Mouse (Mus musculus): ENCODE measurements around the gene Slc22a23. TPM values are rescaled to one million over a fixed set of nuclear protein-coding genes. Genes with fewer than 3 reads are reported as not detected.

The Slc22a23 gene
- polyA plus RNA-seq, 1 experiment from 2014 or later, result 5.5 TPM

- Histone ChIP-seq H3K27ac (replicated peaks) (no peak overlapping the region), H3K36me3 (no peaks in the 10 kb centered on the region), H3K9ac (no peak overlapping the region), H3K4me1 (no peaks in the 10 kb centered on the region; the same call in 1 of the 2 replicates), H3K9me3 (no peaks in the 10 kb centered on the region), H3K4me3 (no peak overlapping the region), H3K4me2 (no peak overlapping the region), H3K27me3 (replicated peaks) (no peaks in the 10 kb centered on the region)
- WGBS, result 75% methylated on average over 5 of the region's 5 CpGs
- ATAC-seq (ENCODE audit: extremely low read depth, insufficient number of reproducible peaks, low FRiP score, low TSS enrichment), result no peak
Observed at GRCm38 (mm10) chr13:34265576-34265975, 79.4 kb downstream of the Slc22a23 start.

- 79% methylated on average over 3 of the region's 3 CpGs for WGBS
- no peak overlapping the region for H3K4me3 ChIP-seq
- H3K27me3 ChIP-seq (replicated peaks), result no peaks in the 10 kb centered on the region
- no peak overlapping the region for H3K4me2 ChIP-seq
- H3K4me1 ChIP-seq, result no peaks in the 10 kb centered on the region; the same call in 1 of the 2 replicates
- no peaks in the 10 kb centered on the region for H3K36me3 ChIP-seq
- H3K27ac ChIP-seq (replicated peaks), result no peak overlapping the region
- no peak overlapping the region for H3K9ac ChIP-seq
- H3K9me3 ChIP-seq, result no peaks in the 10 kb centered on the region
- no peak for ATAC-seq (ENCODE audit: extremely low read depth, insufficient number of reproducible peaks, low FRiP score, low TSS enrichment)
Observed at GRCm38 (mm10) chr13:34265022-34265565, 79.9 kb downstream of the Slc22a23 start.

- 86% methylated on average over 2 of the region's 2 CpGs for WGBS
- Histone ChIP-seq H3K4me3 (no peak overlapping the region), H3K27ac (replicated peaks) (no peak overlapping the region), H3K9ac (no peak overlapping the region), H3K27me3 (replicated peaks) (no peaks in the 10 kb centered on the region), H3K36me3 (no peaks in the 10 kb centered on the region), H3K4me2 (no peak overlapping the region), H3K9me3 (no peaks in the 10 kb centered on the region), H3K4me1 (no peaks in the 10 kb centered on the region; the same call in 1 of the 2 replicates)
- ATAC-seq (ENCODE audit: extremely low read depth, insufficient number of reproducible peaks, low FRiP score, low TSS enrichment), result no peak
Observed at GRCm38 (mm10) chr13:34264508-34264907, 80.5 kb downstream of the Slc22a23 start.

GRCm38 (mm10) chr13:34258765-34259164, 86.2 kb downstream of the Slc22a23 start:
- 75% methylated on average over 3 of the region's 3 CpGs for WGBS
- no peaks in the 10 kb centered on the region for H3K9me3 ChIP-seq
- no peak overlapping the region for H3K4me2 ChIP-seq
- H3K27ac ChIP-seq (replicated peaks), result no peak overlapping the region
- no peaks in the 10 kb centered on the region for H3K27me3 ChIP-seq (replicated peaks)
- no peak overlapping the region for H3K9ac ChIP-seq
- H3K4me3 ChIP-seq, result no peak overlapping the region
- peaks cover 19% of the 10 kb centered on the region for H3K4me1 ChIP-seq
- H3K36me3 ChIP-seq, result no peaks in the 10 kb centered on the region
- no peak for ATAC-seq (ENCODE audit: extremely low read depth, insufficient number of reproducible peaks, low FRiP score, low TSS enrichment)

GRCm38 (mm10) chr13:34257177-34257576, 87.8 kb downstream of the Slc22a23 start:
- Histone ChIP-seq H3K4me2 (no peak overlapping the region), H3K27me3 (replicated peaks) (no peaks in the 10 kb centered on the region), H3K4me3 (no peak overlapping the region), H3K4me1 (peaks cover 20% of the 10 kb centered on the region), H3K36me3 (no peaks in the 10 kb centered on the region), H3K9ac (no peak overlapping the region), H3K27ac (replicated peaks) (no peak overlapping the region), H3K9me3 (no peaks in the 10 kb centered on the region)
- ATAC-seq (ENCODE audit: extremely low read depth, insufficient number of reproducible peaks, low FRiP score, low TSS enrichment), result no peak
- 84% methylated on average over 7 of the region's 7 CpGs for WGBS

- no peaks in the 10 kb centered on the region for H3K36me3 ChIP-seq
- H3K27ac ChIP-seq (replicated peaks), result no peak overlapping the region
- no peak for ATAC-seq (ENCODE audit: extremely low read depth, insufficient number of reproducible peaks, low FRiP score, low TSS enrichment)
- no peaks in the 10 kb centered on the region for H3K9me3 ChIP-seq
- H3K27me3 ChIP-seq (replicated peaks), result no peaks in the 10 kb centered on the region
- H3K9ac ChIP-seq, result no peak overlapping the region
- no peak overlapping the region for H3K4me3 ChIP-seq
- H3K4me2 ChIP-seq, result no peak overlapping the region
- H3K4me1 ChIP-seq, result peaks cover 20% of the 10 kb centered on the region
- 90% methylated on average over 2 of the region's 2 CpGs for WGBS
Observed at GRCm38 (mm10) chr13:34256676-34257075, 88.3 kb downstream of the Slc22a23 start.

- H3K36me3 ChIP-seq, result no peaks in the 10 kb centered on the region
- no peak overlapping the region for H3K4me3 ChIP-seq
- no peak overlapping the region for H3K4me2 ChIP-seq
- no peaks in the 10 kb centered on the region for H3K9me3 ChIP-seq
- H3K4me1 ChIP-seq, result peaks cover 20% of the 10 kb centered on the region
- H3K27me3 ChIP-seq (replicated peaks), result no peaks in the 10 kb centered on the region
- 60% methylated on average over 3 of the region's 3 CpGs for WGBS
- no peak; the same call in 1 of the 2 replicates for ATAC-seq (ENCODE audit: extremely low read depth, insufficient number of reproducible peaks, low FRiP score, low TSS enrichment)
- H3K9ac ChIP-seq, result no peak overlapping the region
- H3K27ac ChIP-seq (replicated peaks), result 0 out of 2 replicates have a peak overlapping the region, but pooled peaks have one; percentile 24
Observed at GRCm38 (mm10) chr13:34255297-34255696, 89.7 kb downstream of the Slc22a23 start.

GRCm38 (mm10) chr13:34254691-34255090, 90.3 kb downstream of the Slc22a23 start:
- Histone ChIP-seq H3K9me3 (no peaks in the 10 kb centered on the region), H3K4me1 (peaks cover 23% of the 10 kb centered on the region), H3K9ac (no peak overlapping the region), H3K36me3 (no peaks in the 10 kb centered on the region), H3K4me3 (no peak overlapping the region), H3K4me2 (no peak overlapping the region), H3K27ac (replicated peaks) (0 out of 2 replicates have a peak overlapping the region, but pooled peaks have one; percentile 9), H3K27me3 (replicated peaks) (no peaks in the 10 kb centered on the region)
- ATAC-seq (ENCODE audit: extremely low read depth, insufficient number of reproducible peaks, low FRiP score, low TSS enrichment), result no peak
- 54% methylated on average over 5 of the region's 5 CpGs for WGBS

- ATAC-seq (ENCODE audit: extremely low read depth, insufficient number of reproducible peaks, low FRiP score, low TSS enrichment), result no peak
- no peak overlapping the region for H3K4me2 ChIP-seq
- WGBS, result 77% methylated on average over 3 of the region's 3 CpGs
- H3K27ac ChIP-seq (replicated peaks), result no peak overlapping the region
- H3K9me3 ChIP-seq, result no peaks in the 10 kb centered on the region
- H3K4me3 ChIP-seq, result no peak overlapping the region
- H3K27me3 ChIP-seq (replicated peaks), result no peaks in the 10 kb centered on the region
- no peaks in the 10 kb centered on the region for H3K36me3 ChIP-seq
- H3K9ac ChIP-seq, result no peak overlapping the region
- peaks cover 32% of the 10 kb centered on the region for H3K4me1 ChIP-seq
Observed at GRCm38 (mm10) chr13:34253736-34254135, 91.2 kb downstream of the Slc22a23 start.

GRCm38 (mm10) chr13:34248941-34249920, 95.8 kb downstream of the Slc22a23 start:
- Histone ChIP-seq H3K27ac (replicated peaks) (peak overlapping the region; percentile 48), H3K27me3 (replicated peaks) (no peaks in the 10 kb centered on the region), H3K4me3 (no peak overlapping the region), H3K36me3 (no peaks in the 10 kb centered on the region), H3K9me3 (no peaks in the 10 kb centered on the region), H3K9ac (peak overlapping the region; percentile 61), H3K4me1 (peaks cover 38% of the 10 kb centered on the region), H3K4me2 (0 out of 2 replicates have a peak overlapping the region, but pooled peaks have one; percentile 6)
- ATAC-seq (ENCODE audit: extremely low read depth, insufficient number of reproducible peaks, low FRiP score, low TSS enrichment), result no peak
- 55% methylated on average over 15 of the region's 15 CpGs for WGBS

- Histone ChIP-seq H3K27ac (replicated peaks) (no peak overlapping the region), H3K36me3 (no peaks in the 10 kb centered on the region), H3K9ac (peak overlapping the region; percentile 61; the same call in 1 of the 2 replicates), H3K27me3 (replicated peaks) (no peaks in the 10 kb centered on the region), H3K4me3 (no peak overlapping the region), H3K4me2 (no peak overlapping the region), H3K9me3 (no peaks in the 10 kb centered on the region), H3K4me1 (peaks cover 32% of the 10 kb centered on the region)
- 67% methylated on average over 6 of the region's 6 CpGs for WGBS
- ATAC-seq (ENCODE audit: extremely low read depth, insufficient number of reproducible peaks, low FRiP score, low TSS enrichment), result no peak
Observed at GRCm38 (mm10) chr13:34248107-34248506, 96.9 kb downstream of the Slc22a23 start.
